Mouse (Mus musculus) heart, postnatal 36 days (tissue): ENCODE data around the gene Ttn. TPM values are rescaled to one million over a fixed set of nuclear protein-coding genes. Genes with fewer than 3 reads are reported as not detected.

ENCODE experiments used
- DNase-seq, 2 experiments: peaks; one replicate each; pipeline ENCODE4 v3.0.0; 2021 to 2022
- intact Hi-C: fragments of 180-260 bp; cut with DNase I; formaldehyde crosslinking; loops from one replicate; pipeline ENCODE4 v1.15.1; 2025
- total RNA-seq, 2 experiments: library from RNA; stranded (reverse); gene quantifications; 2 replicates each; pipeline ENCODE4 v1.2.3; 2021

The Ttn gene
- total RNA-seq, 2 experiments from 2014 or later: 3,115 to 3,120 TPM

DNA sequence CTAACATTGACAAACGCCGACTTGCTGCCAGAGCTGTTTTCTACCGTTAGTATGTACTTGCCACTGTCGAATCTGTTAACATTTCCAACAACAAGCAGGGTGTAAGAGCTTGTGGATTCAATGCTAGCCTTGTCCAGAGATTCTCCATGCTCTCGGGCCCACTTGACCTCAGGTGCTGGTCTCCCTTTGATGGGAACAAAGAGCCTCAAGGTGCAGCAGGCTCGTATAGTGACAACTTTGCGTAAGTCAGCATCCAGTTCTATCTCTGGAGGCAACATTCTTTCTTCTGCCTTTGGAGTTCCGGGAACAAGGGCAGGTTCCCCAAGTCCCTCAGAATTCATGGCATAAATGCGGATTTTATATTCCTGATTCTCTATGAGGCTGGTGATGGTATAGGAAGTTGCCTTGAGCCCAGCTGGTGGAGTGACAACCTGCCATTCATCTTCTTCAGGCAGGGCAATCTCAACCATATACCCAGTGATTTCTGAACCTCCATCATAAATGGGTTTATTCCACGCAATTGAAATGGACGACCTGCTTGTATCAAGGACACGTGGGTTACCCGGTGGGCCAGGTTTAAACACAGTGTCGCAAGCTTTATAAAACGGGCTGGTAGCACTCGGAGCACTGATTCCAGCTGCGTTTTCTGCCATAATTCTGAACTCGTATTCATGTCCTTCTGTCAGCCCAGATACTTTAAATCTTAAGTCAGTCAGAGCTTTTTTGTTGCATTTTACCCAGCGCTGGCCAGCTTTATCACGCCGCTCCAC, 232.8 kb downstream of the Ttn start:
- intact Hi-C loops: no loop called here
- no peak for DNase-seq

DNA sequence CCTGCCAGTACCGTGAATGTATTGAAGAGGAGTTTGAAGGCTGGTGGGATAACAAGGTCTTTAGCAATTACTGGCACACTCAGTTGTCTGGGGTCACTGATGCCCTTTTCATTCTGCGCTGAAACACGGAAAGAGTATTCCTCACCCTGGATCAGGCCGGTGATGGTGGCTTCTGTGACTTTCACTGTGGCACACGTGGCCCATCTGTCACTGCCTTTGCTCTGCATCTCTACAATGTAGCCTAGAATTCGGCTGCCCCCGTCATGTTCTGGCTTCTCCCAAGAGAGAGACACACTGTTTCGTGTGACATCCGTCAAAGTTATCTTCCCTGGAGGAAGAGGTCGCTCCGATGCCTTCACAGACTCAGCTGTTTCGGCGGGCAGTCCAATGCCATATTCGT, 233.7 kb downstream of the Ttn start:
- no peak for DNase-seq

DNA sequence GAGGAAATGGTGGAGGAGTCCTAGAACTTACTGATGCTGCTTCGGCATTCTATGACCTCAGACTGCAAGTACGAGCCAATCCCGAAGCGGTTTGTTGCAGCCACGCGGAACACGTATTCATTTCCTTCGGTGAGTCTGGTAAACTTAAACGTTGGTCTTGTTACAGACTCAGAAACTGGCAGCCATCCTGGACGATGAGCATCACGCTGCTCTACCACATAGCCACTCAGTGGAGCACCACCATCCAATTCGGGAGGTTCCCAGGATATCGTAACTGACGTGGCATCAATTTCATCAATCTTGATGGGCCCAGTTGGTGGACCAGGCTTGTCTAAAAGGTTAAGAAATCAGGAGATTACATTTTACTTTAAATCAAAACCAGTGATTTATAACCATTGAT, 262.7 kb downstream of the Ttn start:
- DNase-seq: no peak

More for the DNA sequence above, 233.7 kb downstream of the Ttn start:
- intact Hi-C loops: no loop called here

DNA sequence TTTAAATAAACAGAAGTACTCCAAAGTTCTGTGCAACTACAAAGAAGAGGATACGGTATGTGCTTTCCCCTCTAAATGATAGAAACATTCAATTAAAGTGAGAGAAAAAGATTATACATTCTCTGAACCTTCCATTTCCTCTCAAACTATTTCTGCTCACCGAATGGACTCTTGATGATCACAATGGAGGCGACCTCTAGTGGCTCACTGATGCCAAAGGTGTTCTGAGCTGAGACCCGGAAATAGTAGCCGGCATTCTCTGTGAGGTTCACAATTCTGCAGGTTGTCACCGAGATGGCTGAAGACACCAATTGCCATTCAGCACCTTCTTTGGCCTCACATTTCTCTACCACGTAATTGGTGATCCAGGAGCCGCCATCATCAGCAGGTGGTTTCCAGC, 267.4 kb downstream of the Ttn start:
- intact Hi-C loops: no loop called here

More for the DNA sequence above, 262.7 kb downstream of the Ttn start:
- intact Hi-C loops: no loop called here

DNA sequence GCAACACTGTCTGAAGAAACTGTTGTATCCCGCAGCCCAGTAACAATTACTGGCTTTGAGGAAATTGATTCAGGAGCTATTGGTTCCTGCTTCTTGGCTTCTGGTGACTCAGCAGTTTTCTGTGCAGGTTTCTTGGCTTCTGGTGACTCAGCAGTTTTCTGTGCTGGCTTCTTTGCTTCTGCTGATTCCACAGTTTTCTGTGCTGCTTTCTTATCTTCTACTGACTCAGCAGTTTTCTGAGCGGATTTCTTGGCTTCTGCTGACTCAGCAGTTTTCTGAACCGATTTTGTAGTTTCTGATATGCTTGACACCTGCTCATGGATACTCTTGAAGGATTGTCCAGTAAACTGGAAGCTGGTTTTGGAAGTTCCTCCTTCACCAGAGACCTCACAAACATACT, 273.8 kb downstream of the Ttn start:
- intact Hi-C loops: no loop called here
- DNase-seq: no peak

More for the DNA sequence above, 267.4 kb downstream of the Ttn start:
- DNase-seq: no peak

DNA sequence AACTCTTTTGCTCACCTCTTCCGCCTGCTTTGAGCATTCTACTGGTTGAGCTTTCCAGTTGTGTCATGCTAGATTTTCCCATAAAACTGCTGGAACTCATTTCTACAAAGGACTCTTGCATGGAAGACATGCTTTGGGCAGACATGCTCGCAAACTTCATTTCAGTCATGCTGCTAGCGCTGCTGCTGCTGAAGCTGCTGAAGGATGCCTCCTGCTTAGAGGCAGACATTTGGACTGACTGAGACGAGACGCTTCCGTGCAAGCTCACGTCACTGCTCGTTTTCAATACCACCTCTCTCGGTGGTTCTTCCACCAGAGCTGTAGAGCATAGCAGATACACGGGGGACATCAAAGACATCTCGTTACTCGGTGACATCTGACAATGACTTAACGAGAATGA, 276.7 kb downstream of the Ttn start:
- intact Hi-C loops: no loop called here
- no peak for DNase-seq

DNA sequence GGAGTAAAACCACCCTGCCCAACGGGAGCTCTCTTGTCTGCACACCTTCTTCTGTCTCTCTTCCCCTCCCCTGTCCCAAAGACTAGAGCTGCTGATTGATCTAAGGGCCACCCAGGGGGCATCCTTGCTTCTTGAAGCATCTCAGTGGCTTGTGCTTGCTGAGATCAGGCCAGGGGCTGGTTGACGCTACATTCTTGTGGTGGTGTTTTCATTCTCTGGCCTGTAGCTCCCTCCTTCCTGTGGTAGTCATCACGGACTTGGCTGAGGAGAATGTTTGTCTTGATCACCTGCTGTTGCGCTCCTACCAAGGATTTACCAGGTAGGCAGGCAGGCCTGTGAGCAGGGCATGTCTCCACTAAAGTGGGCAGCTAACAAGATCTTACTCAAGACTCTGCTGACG, 279.6 kb downstream of the Ttn start:
- intact Hi-C loops: no loop called here
- DNase-seq: no peak

DNA sequence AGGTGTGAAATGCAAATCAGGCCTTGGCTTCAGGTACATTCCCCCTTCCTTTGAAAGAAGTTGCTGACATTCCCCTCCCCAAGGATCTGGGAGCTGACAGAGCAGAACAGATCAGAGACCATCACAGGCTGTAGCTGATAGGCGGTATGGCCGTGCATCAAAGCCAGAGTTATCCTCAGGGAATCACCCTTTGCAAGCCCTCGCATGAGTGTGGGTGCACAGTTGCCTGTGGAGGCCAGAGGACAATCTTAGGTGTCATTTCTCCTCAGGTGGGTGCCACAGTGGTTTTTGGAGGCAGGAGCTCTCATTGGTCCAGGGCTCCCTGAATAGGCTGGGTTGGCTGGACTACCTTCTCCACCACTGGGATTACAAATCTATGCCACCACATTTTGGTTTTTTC, 280.2 kb downstream of the Ttn start:
- no peak for DNase-seq

DNA sequence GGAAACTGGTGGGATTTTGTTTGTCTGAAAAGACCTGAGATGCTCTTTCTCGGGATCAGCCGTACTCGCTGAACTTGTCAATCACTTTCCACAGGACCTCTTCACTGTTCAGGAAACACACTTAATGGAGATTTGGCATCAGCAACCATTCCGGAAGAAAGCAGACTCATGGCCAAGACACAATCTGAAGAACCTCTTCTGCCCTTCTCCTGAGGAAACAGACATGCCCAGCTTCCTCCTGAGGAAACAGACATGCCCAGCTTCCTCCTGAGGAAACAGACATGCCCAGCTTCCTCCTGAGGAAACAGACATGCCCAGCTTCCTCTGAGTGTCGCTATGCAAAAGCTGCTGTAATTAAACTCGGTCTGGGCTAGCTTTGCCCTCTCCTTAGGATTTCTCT, 287.1 kb downstream of the Ttn start:
- intact Hi-C loops: no loop called here
- no peak for DNase-seq

More for the DNA sequence above, 280.2 kb downstream of the Ttn start:
- intact Hi-C loops: no loop called here

DNA sequence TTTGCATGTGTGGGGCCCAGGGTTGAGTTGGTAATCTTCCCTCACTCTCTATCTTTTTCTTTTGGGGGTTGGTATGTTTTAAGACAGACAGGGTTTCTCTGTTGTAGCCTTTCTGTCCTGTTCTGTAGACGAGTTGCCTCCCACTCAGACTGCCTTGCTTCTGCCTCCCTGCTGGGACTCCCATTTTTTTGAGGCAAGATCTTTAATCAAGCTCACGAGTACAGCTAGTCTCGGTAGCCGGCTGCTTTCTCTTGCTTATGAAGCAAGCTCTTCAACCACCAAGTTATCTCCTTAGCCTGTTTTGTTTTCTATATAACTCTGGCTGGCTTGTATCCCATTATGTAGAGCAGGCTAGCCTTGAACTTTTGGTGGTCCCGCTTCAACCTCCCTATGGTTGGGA, 288.6 kb downstream of the Ttn start:
- intact Hi-C loops: no loop called here
- DNase-seq: no peak

DNA sequence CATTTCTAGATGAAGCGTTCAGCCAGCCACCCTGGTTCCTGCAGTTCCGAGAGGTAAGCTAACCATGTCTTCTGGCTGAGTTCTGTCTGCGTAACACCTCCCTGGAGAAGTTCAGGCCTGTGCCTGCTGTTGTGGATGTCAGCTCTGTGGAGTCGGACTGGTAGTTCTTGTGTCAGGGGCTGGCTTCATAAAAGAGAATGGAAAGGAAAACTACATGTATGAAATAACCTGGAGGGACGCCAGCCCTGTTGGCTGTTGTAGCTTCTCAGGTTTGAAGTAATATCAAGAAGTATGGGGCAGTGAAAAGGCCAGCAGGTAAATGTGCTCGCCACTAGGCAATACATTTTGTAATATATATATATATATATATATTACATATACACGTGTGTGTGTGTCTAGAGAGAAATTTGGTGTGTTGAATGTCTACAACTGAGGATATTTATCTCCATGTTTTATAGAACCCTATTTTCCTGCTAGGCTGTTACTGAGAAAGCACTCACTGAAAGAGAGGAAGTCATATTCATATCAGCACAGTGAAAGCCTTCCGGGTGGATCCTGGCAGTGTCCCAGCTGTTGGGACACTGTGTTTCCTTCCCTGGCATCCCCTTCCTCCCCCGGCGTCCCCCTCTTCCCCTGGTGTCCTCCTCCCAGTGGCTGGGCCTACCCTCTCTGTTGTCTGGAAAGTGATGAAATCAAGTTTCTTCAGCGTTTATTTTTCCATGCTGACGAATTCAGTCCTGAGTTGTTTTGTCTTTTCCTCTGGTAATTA, 291.7 kb downstream of the Ttn start:
- DNase-seq: peak; percentile 69 to 77
- intact Hi-C loops: no loop called here

DNA sequence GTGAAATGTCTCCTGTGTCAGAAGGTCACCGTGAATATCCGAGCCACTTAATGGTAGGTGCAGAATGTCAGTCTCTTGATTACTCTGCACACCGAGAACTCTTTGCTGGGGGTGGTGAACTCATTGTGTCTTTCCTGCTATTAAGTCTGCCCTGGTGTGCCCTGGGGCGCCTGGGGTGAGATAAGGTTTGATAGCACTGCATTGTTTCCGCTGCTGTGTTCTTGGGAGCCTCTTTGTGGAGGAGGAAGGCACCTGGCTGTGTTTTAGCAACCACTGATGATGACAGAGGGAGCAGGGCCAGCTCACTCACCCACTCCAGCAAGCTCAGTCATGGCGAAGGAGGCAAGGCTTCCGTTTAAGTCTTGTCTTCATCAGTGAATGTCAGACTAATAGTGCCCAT, 294.2 kb downstream of the Ttn start:
- intact Hi-C loops: no loop called here
- no peak for DNase-seq

DNA sequence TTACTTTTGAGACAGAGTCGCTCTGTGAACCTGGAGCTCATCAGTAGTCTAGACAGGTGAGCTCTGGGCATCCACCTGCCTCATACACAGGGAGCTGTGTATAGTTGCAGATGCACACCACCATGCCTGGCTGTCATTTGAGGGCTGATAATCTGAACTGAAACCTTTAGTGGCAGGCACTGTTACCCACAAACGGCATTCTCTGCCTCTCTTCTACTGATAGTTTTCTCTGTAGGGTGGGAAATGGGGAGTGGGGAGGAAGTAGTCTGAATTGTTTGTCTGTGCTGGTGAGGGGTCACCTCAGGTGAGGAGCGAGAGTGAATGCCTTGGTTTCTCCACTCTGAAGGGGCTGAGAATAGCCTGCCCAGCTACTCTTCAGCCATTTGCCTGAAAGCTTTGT, 294.7 kb downstream of the Ttn start:
- intact Hi-C loops: no loop called here
- DNase-seq: no peak

DNA sequence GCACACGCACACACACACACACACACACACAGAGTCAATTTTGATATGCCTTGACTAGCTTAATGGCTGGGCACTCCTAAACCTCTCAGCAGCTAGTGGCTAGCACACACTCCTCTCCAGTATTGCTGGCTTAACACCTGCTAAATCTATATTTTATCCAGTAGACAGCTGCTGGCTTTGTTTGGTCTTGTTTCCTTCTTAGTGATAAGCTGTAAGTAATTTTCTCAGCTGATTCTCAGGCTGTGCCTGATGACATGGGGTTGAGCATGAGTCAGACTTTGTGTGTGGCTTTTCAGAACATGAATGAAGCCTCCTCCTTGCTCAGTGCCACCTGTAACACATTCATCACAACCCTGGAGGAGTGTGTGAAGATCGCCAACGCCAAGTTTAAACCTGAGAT, 295.4 kb downstream of the Ttn start:
- intact Hi-C loops: no loop called here
- no peak for DNase-seq

DNA sequence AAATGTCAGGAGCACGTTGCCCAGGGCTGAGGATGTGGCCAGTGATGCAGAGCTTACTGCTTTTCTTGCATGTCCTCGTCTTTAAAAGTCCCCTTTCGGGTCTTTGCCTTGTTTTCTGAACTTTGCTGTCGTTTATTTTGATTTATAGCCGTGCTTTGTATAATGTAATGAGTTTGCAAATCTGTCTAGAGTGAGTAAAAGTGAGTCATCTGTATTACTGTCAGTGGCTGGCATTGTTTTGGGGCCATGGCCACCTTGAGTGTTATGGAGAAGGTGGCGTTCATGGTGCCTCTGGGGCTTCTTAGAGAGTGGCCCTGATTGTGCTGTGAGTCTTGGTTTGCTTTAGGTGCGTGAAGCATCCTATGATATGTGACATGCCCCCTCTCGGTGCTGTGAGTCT, 300.0 kb downstream of the Ttn start:
- intact Hi-C loops: no loop called here
- no peak for DNase-seq

DNA sequence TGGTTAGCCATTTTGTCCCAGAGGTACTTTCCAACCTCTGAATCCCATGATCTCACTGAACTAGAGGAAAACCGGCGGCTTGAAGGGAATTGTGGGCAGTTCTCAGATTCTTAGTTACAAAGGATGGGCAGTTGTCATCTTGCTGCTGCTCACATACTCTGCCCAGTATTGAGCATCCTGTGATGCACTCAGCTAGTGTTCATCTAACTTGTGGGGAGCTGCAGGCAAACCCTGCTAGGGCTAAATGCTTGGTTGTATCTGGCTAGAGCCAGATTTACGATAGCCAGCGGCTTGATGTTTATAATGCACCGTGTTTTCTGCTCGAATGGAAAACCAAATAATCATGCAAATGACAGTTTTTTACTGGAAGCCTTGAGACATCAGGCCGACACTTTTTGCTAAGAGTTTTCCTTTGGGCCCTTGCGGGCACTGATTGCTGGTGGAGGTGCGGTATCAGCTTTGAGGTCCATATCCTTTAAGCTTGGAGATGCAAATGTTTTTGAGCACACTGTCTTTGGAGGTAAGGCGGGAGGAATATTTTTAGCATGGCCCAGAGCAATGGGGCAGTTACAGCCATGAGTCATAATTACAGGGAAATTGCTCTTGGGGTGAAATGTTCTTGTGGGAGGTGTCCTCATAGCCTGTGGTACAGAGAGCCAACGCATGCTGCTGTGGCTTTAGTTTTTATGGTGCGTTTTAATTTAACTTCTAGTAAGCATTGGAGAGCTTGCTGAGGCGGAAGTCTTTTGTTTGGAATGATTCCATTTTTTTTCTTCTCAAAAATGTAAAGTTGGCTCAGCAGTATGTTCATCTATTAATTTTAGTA, 305.7 kb downstream of the Ttn start:
- DNase-seq: no peak
- intact Hi-C loops: no loop called here

DNA sequence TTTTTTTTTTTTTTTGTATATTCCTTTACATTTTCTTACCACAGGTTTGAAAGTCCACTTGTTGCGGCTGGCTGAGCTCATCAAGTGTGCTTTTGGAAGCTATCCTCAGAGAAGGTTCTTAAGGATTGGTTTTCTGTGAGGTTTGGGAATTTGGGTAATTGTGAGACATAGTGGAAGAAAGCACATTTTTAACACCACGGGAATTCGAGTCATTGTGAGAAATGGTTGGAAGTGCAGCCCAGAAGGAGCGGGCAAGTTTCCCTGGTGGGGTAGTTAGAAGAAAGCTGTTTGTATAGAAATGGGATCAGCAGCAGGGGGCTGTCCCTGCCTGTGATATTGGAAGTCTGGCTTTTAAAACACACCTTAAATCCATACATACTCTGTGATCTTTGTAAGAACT, 306.4 kb downstream of the Ttn start:
- DNase-seq: no peak
- intact Hi-C loops: no loop called here

DNA sequence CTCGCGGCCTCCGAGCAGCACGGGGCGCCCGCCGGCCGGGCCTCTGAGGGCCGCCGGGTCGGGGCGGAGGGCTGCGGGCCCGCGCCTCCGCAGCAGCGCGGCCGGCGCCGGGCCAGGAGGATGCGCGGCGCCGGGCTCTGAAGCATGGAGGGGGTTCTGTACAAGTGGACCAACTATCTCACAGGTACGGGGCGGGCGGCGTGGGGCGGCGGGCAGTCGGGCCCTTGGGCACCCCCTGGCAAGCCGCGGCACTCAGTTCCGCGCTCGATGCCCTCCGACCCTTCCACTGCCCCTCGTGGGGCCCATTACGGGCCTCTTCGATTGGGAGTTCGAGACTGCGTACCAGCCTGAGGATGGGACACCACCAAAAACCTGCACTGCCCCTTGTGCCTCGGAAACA, 306.9 kb downstream of the Ttn start:
- no peak for DNase-seq
- intact Hi-C loops: no loop called here

DNA sequence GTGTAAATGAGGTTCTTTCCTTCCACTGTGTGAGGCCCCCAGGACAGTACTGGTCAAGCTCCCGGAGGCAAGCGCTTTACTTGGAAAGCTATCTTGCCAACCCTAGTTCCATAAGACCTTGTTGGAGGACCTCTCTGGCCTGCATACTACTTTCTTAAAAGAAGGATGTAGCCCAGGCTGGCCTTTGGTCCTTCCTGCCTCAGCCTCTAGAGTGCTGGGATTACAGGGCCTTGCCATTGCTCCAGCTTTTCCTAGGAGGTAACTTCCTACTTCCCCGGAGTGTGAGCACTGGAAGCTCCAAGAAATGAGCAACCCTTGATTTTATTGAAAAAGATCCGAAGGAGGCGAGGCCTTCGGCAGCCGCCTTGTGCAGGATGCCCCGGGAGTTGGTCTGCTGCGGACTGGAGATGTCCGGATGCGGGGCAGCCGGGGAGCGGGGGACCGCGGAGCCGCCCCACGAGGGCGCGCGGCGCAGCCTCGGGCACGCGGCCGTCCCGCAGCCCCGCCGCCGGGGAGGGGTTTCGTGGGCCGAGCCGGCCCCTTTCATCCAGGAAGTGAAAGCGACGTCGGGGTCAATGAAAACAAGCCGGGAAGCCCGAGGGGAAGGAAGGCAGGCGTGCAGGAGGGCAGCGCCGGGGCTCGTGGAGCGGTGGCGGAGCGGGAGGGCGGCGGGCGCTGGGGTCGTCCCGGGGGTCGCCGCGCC, 307.5 kb downstream of the Ttn start, which contains the start of gene Plekha3:
Gene Plekha3 (plus strand): TSS at position 557 of the 703 bp plus-strand sequence.
- DNase-seq: peak; percentile 82 to 86
- intact Hi-C loops: no loop called here

DNA sequence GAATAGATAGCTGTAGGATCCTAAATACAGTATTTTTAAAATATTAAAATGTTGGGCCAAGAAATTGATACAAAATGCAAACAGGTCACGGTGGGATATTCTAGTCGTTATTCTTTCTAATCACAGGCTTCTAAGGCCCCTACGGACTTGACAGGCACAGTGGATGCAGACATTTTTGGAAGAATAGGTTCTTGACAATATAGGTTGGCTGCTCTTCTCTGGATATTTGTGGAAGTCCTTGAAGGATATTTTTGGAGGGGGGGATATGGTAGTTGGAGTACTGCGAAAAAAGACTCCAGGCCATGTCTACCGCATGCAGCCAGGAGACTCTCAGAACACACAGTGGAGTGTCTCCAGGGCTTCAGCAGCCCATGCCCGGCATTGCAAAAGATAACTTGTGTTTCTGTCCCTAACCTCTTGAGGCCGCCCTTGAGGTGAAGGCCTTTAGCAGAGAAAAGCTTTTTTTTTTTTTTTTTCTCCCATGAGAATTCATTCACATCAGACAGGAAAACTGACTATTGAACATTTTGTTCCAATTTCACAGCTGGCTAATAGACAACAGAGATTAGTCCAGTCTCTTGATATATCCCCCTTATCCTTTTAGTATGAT, 308.8 kb downstream of the Ttn start:
- intact Hi-C loops: loop anchor here (1.0 kb wide), 1 partner anchor 25 kb away; the partner anchor contains the start of genes Pjvk and Prkra
- DNase-seq: peak; percentile 50 to 58
